Mouse (Mus musculus): ENCODE data around the gene Rptor. TPM values are rescaled to one million over a fixed set of nuclear protein-coding genes. Genes with fewer than 3 reads are reported as not detected.

Rptor gene
- polyA plus RNA-seq, 1 experiment from 2014 or later: 10.8 TPM

DNA sequence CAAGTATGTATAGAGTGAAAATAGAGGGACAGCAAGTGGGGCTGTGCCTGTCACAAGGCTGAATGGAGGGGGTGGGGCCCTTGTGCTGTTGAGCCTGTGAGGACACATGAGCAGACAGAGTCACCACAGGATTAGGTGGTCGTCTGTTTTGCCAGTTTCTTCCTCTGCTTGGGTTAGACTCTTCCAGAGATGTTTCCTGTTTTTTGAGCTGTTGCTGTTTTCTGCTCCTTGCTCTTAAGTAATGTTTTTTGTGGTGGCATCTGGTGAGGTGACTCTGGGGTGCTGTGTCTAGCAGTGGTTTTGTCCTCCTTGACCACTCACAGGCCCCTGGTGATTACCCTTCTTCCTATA lies 90.2 kb downstream of the Rptor start:
- 68% methylated on average over 1 of the region's 1 CpGs for WGBS
- DNase-seq (no peak), ATAC-seq (ENCODE audit: low FRiP score, low TSS enrichment) (no peak)
- no peak overlapping the region for H3K4me3 ChIP-seq (replicated peaks; ENCODE audit: low read depth, low read length)
- no peaks in the 10 kb centered on the region for H3K9me3 ChIP-seq (ENCODE audit: control insufficient read depth, low read length)
- no peak overlapping the region for H3K27ac ChIP-seq (replicated peaks; ENCODE audit: low read depth, low read length)
- H3K36me3 ChIP-seq (ENCODE audit: control insufficient read depth, insufficient read depth, low read length): no peaks in the 10 kb centered on the region
- H3K27me3 ChIP-seq (ENCODE audit: control insufficient read depth, insufficient read depth, low read length): no peaks in the 10 kb centered on the region
- no peak overlapping the region for H3K9ac ChIP-seq (replicated peaks; ENCODE audit: low read length)
- H3K4me1 ChIP-seq (ENCODE audit: control insufficient read depth, insufficient read depth, low read length): no peaks in the 10 kb centered on the region
- no peak overlapping the region for H3K4me2 ChIP-seq (ENCODE audit: low read length)

- H3K27me3 ChIP-seq (ENCODE audit: control insufficient read depth, insufficient read depth, low read length): no peaks in the 10 kb centered on the region
- H3K9ac ChIP-seq (replicated peaks; ENCODE audit: low read length): no peak overlapping the region
- H3K4me3 ChIP-seq (replicated peaks; ENCODE audit: low read depth, low read length): no peak overlapping the region
- H3K27ac ChIP-seq (replicated peaks; ENCODE audit: low read depth, low read length): no peak overlapping the region
- ATAC-seq (ENCODE audit: low FRiP score, low TSS enrichment): no peak
- WGBS: 82% methylated on average over 10 of the region's 10 CpGs
- no peak overlapping the region for H3K4me2 ChIP-seq (ENCODE audit: low read length)
- H3K9me3 ChIP-seq (ENCODE audit: control insufficient read depth, low read length): no peaks in the 10 kb centered on the region
- no peaks in the 10 kb centered on the region for H3K36me3 ChIP-seq (ENCODE audit: control insufficient read depth, insufficient read depth, low read length)
- DNase-seq: no peak
- no peaks in the 10 kb centered on the region for H3K4me1 ChIP-seq (ENCODE audit: control insufficient read depth, insufficient read depth, low read length)
Measured at GRCm38 (mm10) chr11:119694146-119694860, 91.6 kb downstream of the Rptor start.

GRCm38 (mm10) chr11:119696401-119696800 lies 93.7 kb downstream of the Rptor start:
- H3K9ac ChIP-seq (replicated peaks; ENCODE audit: low read length): no peak overlapping the region
- H3K9me3 ChIP-seq (ENCODE audit: control insufficient read depth, low read length): no peaks in the 10 kb centered on the region
- H3K4me2 ChIP-seq (ENCODE audit: low read length): no peak overlapping the region
- DNase-seq (no peak), ATAC-seq (ENCODE audit: low FRiP score, low TSS enrichment) (no peak)
- H3K4me3 ChIP-seq (replicated peaks; ENCODE audit: low read depth, low read length): no peak overlapping the region
- no peaks in the 10 kb centered on the region for H3K4me1 ChIP-seq (ENCODE audit: control insufficient read depth, insufficient read depth, low read length)
- no peaks in the 10 kb centered on the region for H3K27me3 ChIP-seq (ENCODE audit: control insufficient read depth, insufficient read depth, low read length)
- H3K36me3 ChIP-seq (ENCODE audit: control insufficient read depth, insufficient read depth, low read length): no peaks in the 10 kb centered on the region
- no peak overlapping the region for H3K27ac ChIP-seq (replicated peaks; ENCODE audit: low read depth, low read length)
- WGBS: 85% methylated on average over 2 of the region's 2 CpGs

GRCm38 (mm10) chr11:119705381-119706066 lies 102.8 kb downstream of the Rptor start:
- Histone ChIP-seq H3K4me1 (ENCODE audit: control insufficient read depth, insufficient read depth, low read length) (peaks cover 6% of the 10 kb centered on the region; the same call in 1 of the 2 replicates), H3K36me3 (ENCODE audit: control insufficient read depth, insufficient read depth, low read length) (no peaks in the 10 kb centered on the region), H3K4me3 (replicated peaks; ENCODE audit: low read depth, low read length) (no peak overlapping the region), H3K27me3 (ENCODE audit: control insufficient read depth, insufficient read depth, low read length) (no peaks in the 10 kb centered on the region), H3K9me3 (ENCODE audit: control insufficient read depth, low read length) (no peaks in the 10 kb centered on the region), H3K27ac (replicated peaks; ENCODE audit: low read depth, low read length) (no peak overlapping the region), H3K9ac (replicated peaks; ENCODE audit: low read length) (no peak overlapping the region), H3K4me2 (ENCODE audit: low read length) (no peak overlapping the region)
- WGBS: 90% methylated on average over 4 of the region's 6 CpGs
- DNase-seq (no peak), ATAC-seq (ENCODE audit: low FRiP score, low TSS enrichment) (no peak)

DNA sequence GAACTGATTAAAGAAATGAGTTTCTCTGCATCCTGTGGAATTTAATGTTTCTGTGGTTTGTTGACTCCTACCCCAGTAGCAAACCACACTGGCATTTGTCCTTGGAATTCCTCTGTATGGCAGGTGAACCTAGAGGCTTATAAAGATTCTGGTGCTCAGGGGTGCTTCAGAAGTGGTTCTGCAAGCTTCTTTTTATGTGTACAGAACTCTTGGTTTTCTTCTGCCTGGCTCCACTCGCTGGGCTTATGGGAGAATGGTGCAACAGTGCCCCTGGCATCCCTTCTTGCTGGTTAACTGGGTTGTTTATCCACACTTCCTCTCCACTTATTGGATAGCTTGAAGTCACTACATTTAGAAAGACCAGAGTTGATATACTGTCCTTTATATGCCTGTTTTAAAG lies 104.6 kb downstream of the Rptor start:
- no peak for ATAC-seq (ENCODE audit: low FRiP score, low TSS enrichment)
- no peak for DNase-seq
- H3K9ac ChIP-seq (replicated peaks; ENCODE audit: low read length): no peak overlapping the region
- WGBS: 95% methylated on average over 1 of the region's 1 CpGs
- no peaks in the 10 kb centered on the region for H3K36me3 ChIP-seq (ENCODE audit: control insufficient read depth, insufficient read depth, low read length)
- no peaks in the 10 kb centered on the region for H3K27me3 ChIP-seq (ENCODE audit: control insufficient read depth, insufficient read depth, low read length)
- H3K9me3 ChIP-seq (ENCODE audit: control insufficient read depth, low read length): no peaks in the 10 kb centered on the region
- no peak overlapping the region for H3K27ac ChIP-seq (replicated peaks; ENCODE audit: low read depth, low read length)
- no peak overlapping the region for H3K4me2 ChIP-seq (ENCODE audit: low read length)
- H3K4me1 ChIP-seq (ENCODE audit: control insufficient read depth, insufficient read depth, low read length): peaks cover 6% of the 10 kb centered on the region; the same call in 1 of the 2 replicates
- no peak overlapping the region for H3K4me3 ChIP-seq (replicated peaks; ENCODE audit: low read depth, low read length)

GRCm38 (mm10) chr11:119709239-119709638 lies 106.5 kb downstream of the Rptor start:
- H3K27ac ChIP-seq (replicated peaks; ENCODE audit: low read depth, low read length): 0 out of 2 replicates have a peak overlapping the region, but pooled peaks have one; percentile 22
- H3K27me3 ChIP-seq (ENCODE audit: control insufficient read depth, insufficient read depth, low read length): no peaks in the 10 kb centered on the region
- no peak for ATAC-seq (ENCODE audit: low FRiP score, low TSS enrichment)

DNA sequence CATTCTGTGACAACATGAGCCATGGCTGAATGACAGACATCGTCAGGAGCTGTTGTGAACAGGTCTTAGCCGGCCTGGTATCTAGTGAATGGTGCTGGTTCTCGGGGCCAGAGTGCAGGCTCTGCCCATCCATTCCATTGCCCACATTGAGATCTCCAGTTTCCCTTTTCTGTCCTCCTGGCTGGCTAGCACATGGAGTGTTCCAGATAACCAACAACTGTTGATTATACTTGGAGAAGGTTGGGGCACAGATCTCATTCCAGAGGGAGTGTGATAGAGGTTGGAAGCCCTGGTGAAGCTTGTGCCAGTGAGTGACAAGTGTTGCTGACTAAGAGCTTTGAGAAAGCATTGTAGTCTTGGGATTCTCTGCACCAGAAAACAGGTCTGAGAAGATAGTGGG lies 107.6 kb downstream of the Rptor start:
- DNase-seq: no peak

More at GRCm38 (mm10) chr11:119709239-119709638, 106.5 kb downstream of the Rptor start:
- 41% methylated on average over 4 of the region's 4 CpGs for WGBS
- no peak overlapping the region for H3K9ac ChIP-seq (replicated peaks; ENCODE audit: low read length)
- no peaks in the 10 kb centered on the region for H3K9me3 ChIP-seq (ENCODE audit: control insufficient read depth, low read length)
- H3K4me1 ChIP-seq (ENCODE audit: control insufficient read depth, insufficient read depth, low read length): peaks cover 6% of the 10 kb centered on the region; the same call in 1 of the 2 replicates
- H3K4me3 ChIP-seq (replicated peaks; ENCODE audit: low read depth, low read length): no peak overlapping the region
- peak; percentile 44 for DNase-seq
- no peaks in the 10 kb centered on the region for H3K36me3 ChIP-seq (ENCODE audit: control insufficient read depth, insufficient read depth, low read length)
- H3K4me2 ChIP-seq (ENCODE audit: low read length): no peak overlapping the region

DNA sequence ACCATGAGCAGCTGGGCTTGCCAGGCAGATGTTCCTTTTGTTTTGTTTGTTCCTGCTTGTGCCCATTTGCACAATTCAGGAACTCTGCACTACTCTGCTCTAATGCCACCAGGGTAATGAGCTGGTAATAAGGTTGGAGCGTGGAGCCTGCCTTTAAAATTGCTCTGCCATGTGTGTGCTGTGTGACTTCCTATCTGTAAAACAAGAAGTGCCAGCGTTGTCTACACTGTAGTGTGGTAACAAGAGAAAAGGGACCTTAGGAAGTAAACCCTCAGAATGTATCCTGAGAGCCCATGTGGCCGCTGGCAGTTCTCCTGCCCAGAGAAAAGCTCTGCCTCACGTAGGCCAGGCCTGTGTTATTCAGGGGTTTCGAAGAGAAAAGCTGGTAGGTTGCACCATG lies 108.1 kb downstream of the Rptor start:
- WGBS: 82% methylated on average over 5 of the region's 5 CpGs
- Histone ChIP-seq H3K9ac (replicated peaks; ENCODE audit: low read length) (no peak overlapping the region), H3K9me3 (ENCODE audit: control insufficient read depth, low read length) (no peaks in the 10 kb centered on the region), H3K4me1 (ENCODE audit: control insufficient read depth, insufficient read depth, low read length) (peaks cover 14% of the 10 kb centered on the region), H3K27me3 (ENCODE audit: control insufficient read depth, insufficient read depth, low read length) (no peaks in the 10 kb centered on the region), H3K4me2 (ENCODE audit: low read length) (no peak overlapping the region), H3K36me3 (ENCODE audit: control insufficient read depth, insufficient read depth, low read length) (no peaks in the 10 kb centered on the region), H3K4me3 (replicated peaks; ENCODE audit: low read depth, low read length) (no peak overlapping the region), H3K27ac (replicated peaks; ENCODE audit: low read depth, low read length) (no peak overlapping the region)
- no peak for ATAC-seq (ENCODE audit: low FRiP score, low TSS enrichment)
- no peak for DNase-seq

More for the DNA sequence above, 107.6 kb downstream of the Rptor start:
- no peaks in the 10 kb centered on the region for H3K27me3 ChIP-seq (ENCODE audit: control insufficient read depth, insufficient read depth, low read length)
- H3K4me3 ChIP-seq (replicated peaks; ENCODE audit: low read depth, low read length): no peak overlapping the region
- H3K4me2 ChIP-seq (ENCODE audit: low read length): no peak overlapping the region
- H3K27ac ChIP-seq (replicated peaks; ENCODE audit: low read depth, low read length): no peak overlapping the region
- no peaks in the 10 kb centered on the region for H3K9me3 ChIP-seq (ENCODE audit: control insufficient read depth, low read length)
- 95% methylated on average over 3 of the region's 3 CpGs for WGBS
- no peak overlapping the region for H3K9ac ChIP-seq (replicated peaks; ENCODE audit: low read length)
- peaks cover 10% of the 10 kb centered on the region for H3K4me1 ChIP-seq (ENCODE audit: control insufficient read depth, insufficient read depth, low read length)
- H3K36me3 ChIP-seq (ENCODE audit: control insufficient read depth, insufficient read depth, low read length): no peaks in the 10 kb centered on the region
- ATAC-seq (ENCODE audit: low FRiP score, low TSS enrichment): no peak

DNA sequence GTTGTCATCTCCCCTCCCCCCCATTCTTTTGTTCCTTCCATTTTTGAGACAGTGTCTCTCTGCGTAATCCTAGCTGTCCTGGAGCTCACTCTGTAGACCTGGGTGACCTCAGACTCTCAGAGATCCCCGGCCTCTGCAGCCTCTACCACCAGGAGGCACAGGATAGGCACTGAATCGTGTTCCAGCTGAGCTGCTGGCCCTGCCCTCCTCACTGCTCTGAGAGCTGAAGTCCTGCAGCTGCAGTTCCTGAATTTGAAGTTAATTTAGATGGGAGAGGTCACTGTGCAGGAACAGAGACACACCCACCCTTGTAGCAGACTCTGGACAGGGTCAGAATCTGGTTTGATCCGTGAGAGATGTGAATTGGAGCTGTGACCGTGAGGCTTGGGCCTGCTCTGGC lies 112.7 kb downstream of the Rptor start:
- H3K27ac ChIP-seq (replicated peaks; ENCODE audit: low read depth, low read length): 0 out of 2 replicates have a peak overlapping the region, but pooled peaks have one; percentile 9
- no peak for ATAC-seq (ENCODE audit: low FRiP score, low TSS enrichment)
- no peak overlapping the region for H3K9ac ChIP-seq (replicated peaks; ENCODE audit: low read length)

More for the DNA sequence above, 112.7 kb downstream of the Rptor start:
- no peak for DNase-seq
- H3K36me3 ChIP-seq (ENCODE audit: control insufficient read depth, insufficient read depth, low read length): no peaks in the 10 kb centered on the region
- no peaks in the 10 kb centered on the region for H3K27me3 ChIP-seq (ENCODE audit: control insufficient read depth, insufficient read depth, low read length)
- H3K4me2 ChIP-seq (ENCODE audit: low read length): no peak overlapping the region
- H3K4me3 ChIP-seq (replicated peaks; ENCODE audit: low read depth, low read length): no peak overlapping the region
- 32% methylated on average over 5 of the region's 5 CpGs for WGBS
- no peaks in the 10 kb centered on the region for H3K9me3 ChIP-seq (ENCODE audit: control insufficient read depth, low read length)
- H3K4me1 ChIP-seq (ENCODE audit: control insufficient read depth, insufficient read depth, low read length): peaks cover 8% of the 10 kb centered on the region

All from midbrain, embryonic 14.5 days (tissue).